Mouse (Mus musculus): ENCODE measurements around the gene Pld1. TPM values are rescaled to one million over a fixed set of nuclear protein-coding genes. Genes with fewer than 3 reads are reported as not detected.

Gene Pld1
- polyA plus RNA-seq, 1 experiment from 2014 or later = 8.1 TPM

DNA sequence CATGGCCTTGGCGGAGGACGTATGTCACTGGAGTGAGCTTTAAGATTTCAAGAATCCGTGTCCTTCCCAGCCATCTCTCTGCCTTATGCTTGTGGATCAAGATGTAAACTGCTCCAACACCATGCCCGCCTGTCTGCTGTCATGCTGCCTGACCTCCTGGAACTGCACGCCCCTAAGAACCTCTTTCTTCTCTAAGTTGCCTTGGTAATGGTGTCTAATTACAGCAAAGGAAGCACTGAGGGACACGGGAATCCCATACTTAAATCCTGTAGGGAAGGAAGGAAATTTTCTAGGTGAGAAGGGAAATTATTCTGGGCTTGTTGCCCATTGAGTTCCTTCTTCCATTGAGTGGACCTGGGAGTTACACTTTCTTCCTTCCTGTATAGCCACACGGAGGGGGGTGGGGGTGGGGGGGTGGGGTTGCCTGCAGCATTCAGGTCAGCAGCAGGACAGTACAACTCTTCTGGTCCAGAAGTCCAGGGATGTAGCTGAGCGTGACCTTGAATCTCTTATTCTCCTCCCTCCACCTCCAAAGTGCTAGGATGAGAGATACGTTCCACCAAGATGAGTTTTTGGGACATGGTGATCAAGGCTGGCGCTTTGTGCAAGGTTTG is 38.5 kb downstream of the Pld1 start:
- Histone ChIP-seq H3K27ac (ENCODE audit: poor library complexity, severe bottlenecking) (no peak overlapping the region), H3K27me3 (replicated peaks) (no peaks in the 10 kb centered on the region), H3K4me1 (replicated peaks) (no peaks in the 10 kb centered on the region), H3K36me3 (no peaks in the 10 kb centered on the region; the same call in 1 of the 2 replicates), H3K4me2 (no peak overlapping the region), H3K9me3 (replicated peaks) (no peaks in the 10 kb centered on the region), H3K9ac (no peak overlapping the region), H3K4me3 (no peak overlapping the region)
- 0 out of 2 replicates have a peak, but pooled peaks have one; percentile 48 for ATAC-seq (ENCODE audit: insufficient number of reproducible peaks, low FRiP score)
- WGBS = 74% methylated on average over 10 of the region's 10 CpGs

GRCm38 (mm10) chr3:27978030-27978723 is 39.7 kb downstream of the Pld1 start:
- Histone ChIP-seq H3K4me2 (no peak overlapping the region), H3K9me3 (replicated peaks) (no peaks in the 10 kb centered on the region), H3K27ac (ENCODE audit: poor library complexity, severe bottlenecking) (no peak overlapping the region), H3K4me3 (no peak overlapping the region), H3K36me3 (no peaks in the 10 kb centered on the region; the same call in 1 of the 2 replicates), H3K27me3 (replicated peaks) (no peaks in the 10 kb centered on the region), H3K9ac (no peak overlapping the region), H3K4me1 (replicated peaks) (peaks cover 4% of the 10 kb centered on the region; the same call in 1 of the 2 replicates)
- no peak for ATAC-seq (ENCODE audit: insufficient number of reproducible peaks, low FRiP score)
- WGBS = 78% methylated on average over 9 of the region's 9 CpGs

DNA sequence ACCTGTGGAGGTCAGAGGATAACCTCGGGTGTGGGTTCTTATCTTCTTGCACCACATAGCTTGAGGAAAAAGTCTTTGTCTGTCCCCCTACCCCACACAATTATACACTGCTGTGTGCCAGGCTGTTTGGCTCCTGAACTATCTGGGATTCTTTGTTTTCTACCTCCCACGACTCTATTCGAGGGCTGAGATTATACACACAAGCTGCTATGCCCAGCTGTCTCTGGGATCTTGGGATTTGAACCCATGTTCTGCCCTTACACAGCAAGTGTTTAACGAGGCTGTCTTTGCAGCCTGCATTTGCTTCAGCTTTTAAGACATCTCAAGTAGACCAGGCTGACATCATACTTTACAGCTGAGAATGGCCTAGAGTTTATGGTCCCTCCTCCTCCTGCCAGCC is 43.1 kb downstream of the Pld1 start:
- Histone ChIP-seq H3K4me3 (no peak overlapping the region), H3K9me3 (replicated peaks) (no peaks in the 10 kb centered on the region), H3K36me3 (no peaks in the 10 kb centered on the region; the same call in 1 of the 2 replicates), H3K4me2 (no peak overlapping the region), H3K4me1 (replicated peaks) (peaks cover 9% of the 10 kb centered on the region; the same call in 1 of the 2 replicates), H3K9ac (no peak overlapping the region), H3K27ac (ENCODE audit: poor library complexity, severe bottlenecking) (no peak overlapping the region), H3K27me3 (replicated peaks) (no peaks in the 10 kb centered on the region)
- WGBS = 69% methylated on average over 4 of the region's 4 CpGs
- no peak for ATAC-seq (ENCODE audit: insufficient number of reproducible peaks, low FRiP score)

- 0 out of 2 replicates have a peak, but pooled peaks have one; percentile 43 for ATAC-seq (ENCODE audit: insufficient number of reproducible peaks, low FRiP score)
- Histone ChIP-seq H3K27me3 (replicated peaks) (no peaks in the 10 kb centered on the region), H3K4me3 (no peak overlapping the region), H3K27ac (ENCODE audit: poor library complexity, severe bottlenecking) (no peak overlapping the region), H3K4me2 (no peak overlapping the region), H3K36me3 (no peaks in the 10 kb centered on the region; the same call in 1 of the 2 replicates), H3K9me3 (replicated peaks) (no peaks in the 10 kb centered on the region), H3K4me1 (replicated peaks) (peaks cover 10% of the 10 kb centered on the region), H3K9ac (no peak overlapping the region)
- 31% methylated on average over 7 of the region's 7 CpGs for WGBS
These were observed 44.0 kb downstream of the Pld1 start for GRCm38 (mm10) chr3:27982436-27983017.

- H3K4me2 ChIP-seq = no peak overlapping the region
These were observed 44.8 kb downstream of the Pld1 start for GRCm38 (mm10) chr3:27983274-27983673.

DNA sequence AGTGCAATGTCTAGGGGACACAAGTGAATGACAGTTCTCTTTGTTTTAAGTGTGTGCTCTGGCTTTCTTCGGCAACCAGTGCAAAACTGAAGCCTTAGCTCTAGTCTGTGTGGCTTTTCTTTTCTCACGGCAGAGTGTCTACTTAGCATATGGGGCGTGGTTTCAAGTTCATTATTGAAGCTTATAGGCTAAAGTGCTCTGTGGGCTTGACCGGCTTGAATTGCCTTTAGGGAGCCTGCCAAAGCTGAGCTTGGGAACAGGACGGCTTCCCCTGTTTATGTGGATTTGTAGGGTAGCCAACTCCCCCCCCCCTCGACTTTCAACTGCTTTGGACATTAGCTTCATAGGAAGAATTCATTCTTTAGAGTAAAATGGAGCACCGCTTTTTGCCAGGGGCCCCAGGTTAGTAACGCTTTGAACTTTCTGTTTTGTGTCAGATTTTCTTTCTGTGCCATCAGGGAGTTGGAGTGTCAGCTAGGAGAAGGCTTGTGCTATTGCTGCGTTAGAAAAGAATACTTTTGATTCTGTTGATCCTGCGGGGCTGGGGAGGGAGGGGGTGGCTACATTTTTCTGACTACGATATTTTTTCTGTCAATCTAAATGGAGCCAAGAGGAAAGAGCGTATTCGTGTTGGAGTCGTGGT is 45.6 kb downstream of the Pld1 start:
- Histone ChIP-seq H3K36me3 (no peaks in the 10 kb centered on the region; the same call in 1 of the 2 replicates), H3K4me2 (peak overlapping the region; percentile 67), H3K27me3 (replicated peaks) (no peaks in the 10 kb centered on the region), H3K4me1 (replicated peaks) (peaks cover 25% of the 10 kb centered on the region), H3K9ac (peak overlapping the region; percentile 68), H3K27ac (ENCODE audit: poor library complexity, severe bottlenecking) (peak overlapping the region; percentile 72), H3K9me3 (replicated peaks) (no peaks in the 10 kb centered on the region), H3K4me3 (peak overlapping the region; percentile 47)
- WGBS = 16% methylated on average over 14 of the region's 14 CpGs
- ATAC-seq (ENCODE audit: insufficient number of reproducible peaks, low FRiP score) = peak; percentile 90

More at GRCm38 (mm10) chr3:27983274-27983673, 44.8 kb downstream of the Pld1 start:
- H3K27me3 ChIP-seq (replicated peaks) = no peaks in the 10 kb centered on the region
- 78% methylated on average over 2 of the region's 2 CpGs for WGBS
- no peak overlapping the region for H3K4me3 ChIP-seq
- H3K36me3 ChIP-seq = no peaks in the 10 kb centered on the region; the same call in 1 of the 2 replicates
- no peaks in the 10 kb centered on the region for H3K9me3 ChIP-seq (replicated peaks)
- H3K9ac ChIP-seq = no peak overlapping the region
- 0 out of 2 replicates have a peak overlapping the region, but pooled peaks have one; percentile 6 for H3K27ac ChIP-seq (ENCODE audit: poor library complexity, severe bottlenecking)
- no peak for ATAC-seq (ENCODE audit: insufficient number of reproducible peaks, low FRiP score)
- peaks cover 17% of the 10 kb centered on the region for H3K4me1 ChIP-seq (replicated peaks)

GRCm38 (mm10) chr3:27984620-27985019 is 46.1 kb downstream of the Pld1 start:
- H3K36me3 ChIP-seq = no peaks in the 10 kb centered on the region
- no peaks in the 10 kb centered on the region for H3K27me3 ChIP-seq (replicated peaks)
- WGBS = 64% methylated on average over 4 of the region's 4 CpGs
- peak overlapping the region; percentile 67 for H3K4me2 ChIP-seq
- H3K9me3 ChIP-seq (replicated peaks) = no peaks in the 10 kb centered on the region
- ATAC-seq (ENCODE audit: insufficient number of reproducible peaks, low FRiP score) = no peak
- H3K27ac ChIP-seq (ENCODE audit: poor library complexity, severe bottlenecking) = peak overlapping the region; percentile 65; the same call in 1 of the 2 replicates
- peak overlapping the region; percentile 45; the same call in 1 of the 2 replicates for H3K9ac ChIP-seq
- peak overlapping the region; percentile 47; the same call in 1 of the 2 replicates for H3K4me3 ChIP-seq
- peaks cover 30% of the 10 kb centered on the region for H3K4me1 ChIP-seq (replicated peaks)

DNA sequence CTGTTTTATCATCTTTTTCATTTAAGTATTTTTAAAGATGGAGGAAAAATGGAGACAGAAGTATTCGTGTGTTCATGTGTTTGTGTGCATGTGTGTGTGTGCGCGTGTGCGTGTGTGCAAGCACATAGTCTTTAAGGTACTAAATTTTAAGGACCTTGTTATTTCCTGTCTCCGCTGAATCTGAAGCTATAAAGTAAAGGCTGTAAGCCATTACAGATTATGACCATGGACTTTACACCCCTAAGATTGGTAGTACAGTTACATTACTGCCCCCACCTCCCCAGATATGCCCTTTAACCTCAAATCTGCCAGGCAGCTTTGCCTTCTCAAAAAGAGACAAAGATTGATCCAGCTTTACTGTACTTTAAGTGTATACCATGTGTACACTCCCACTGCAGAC is 46.8 kb downstream of the Pld1 start:
- Histone ChIP-seq H3K4me3 (no peak overlapping the region), H3K4me1 (replicated peaks) (peaks cover 30% of the 10 kb centered on the region), H3K9ac (no peak overlapping the region), H3K27ac (ENCODE audit: poor library complexity, severe bottlenecking) (no peak overlapping the region), H3K4me2 (0 out of 2 replicates have a peak overlapping the region, but pooled peaks have one; percentile 7), H3K27me3 (replicated peaks) (no peaks in the 10 kb centered on the region), H3K36me3 (no peaks in the 10 kb centered on the region), H3K9me3 (replicated peaks) (no peaks in the 10 kb centered on the region)
- 90% methylated on average over 5 of the region's 5 CpGs for WGBS
- ATAC-seq (ENCODE audit: insufficient number of reproducible peaks, low FRiP score) = no peak

DNA sequence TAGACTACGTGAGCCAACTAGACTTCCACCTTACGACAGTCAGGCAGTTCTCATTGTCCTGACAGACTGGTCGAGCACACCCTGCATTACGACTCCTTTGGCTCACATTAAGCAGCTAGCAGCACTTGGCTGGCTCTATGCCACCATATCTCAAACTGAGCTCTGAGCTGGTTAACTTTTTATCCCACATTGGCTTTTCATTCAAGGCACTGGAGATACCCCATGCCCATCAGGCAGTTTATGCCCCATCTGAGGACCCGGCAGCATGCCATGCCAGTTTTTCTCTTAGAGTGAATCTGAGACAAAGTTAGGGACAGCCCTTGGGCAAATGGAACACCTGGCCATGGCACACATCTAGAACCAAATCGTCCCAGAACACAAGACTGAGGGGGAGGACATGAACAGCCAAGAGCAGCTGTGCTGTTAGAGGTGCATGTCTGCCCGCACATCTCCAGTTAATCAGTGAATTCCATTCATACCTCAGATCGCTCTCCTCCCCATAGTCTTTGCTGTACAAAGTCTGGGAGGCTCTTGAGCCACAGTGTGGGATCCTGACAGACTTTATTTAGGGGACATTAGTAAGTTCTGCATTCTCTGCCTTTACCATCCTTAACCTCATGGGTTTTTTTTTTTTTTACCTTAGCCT is 49.5 kb downstream of the Pld1 start:
- H3K4me3 ChIP-seq = no peak overlapping the region
- H3K4me1 ChIP-seq (replicated peaks) = peaks cover 26% of the 10 kb centered on the region
- H3K9ac ChIP-seq = no peak overlapping the region
- no peaks in the 10 kb centered on the region for H3K9me3 ChIP-seq (replicated peaks)
- ATAC-seq (ENCODE audit: insufficient number of reproducible peaks, low FRiP score) = peak; percentile 64; the same call in 1 of the 2 replicates
- no peaks in the 10 kb centered on the region for H3K27me3 ChIP-seq (replicated peaks)
- no peaks in the 10 kb centered on the region for H3K36me3 ChIP-seq
- 27% methylated on average over 8 of the region's 8 CpGs for WGBS
- peak overlapping the region; percentile 46 for H3K4me2 ChIP-seq
- H3K27ac ChIP-seq (ENCODE audit: poor library complexity, severe bottlenecking) = peak overlapping the region; percentile 38

- H3K4me1 ChIP-seq (replicated peaks) = peaks cover 21% of the 10 kb centered on the region
- H3K9me3 ChIP-seq (replicated peaks) = peaks cover 5% of the 10 kb centered on the region; the same call in 1 of the 2 replicates
- H3K4me2 ChIP-seq = no peak overlapping the region
- H3K27ac ChIP-seq (ENCODE audit: poor library complexity, severe bottlenecking) = no peak overlapping the region
- 77% methylated on average over 2 of the region's 2 CpGs for WGBS
- H3K27me3 ChIP-seq (replicated peaks) = no peaks in the 10 kb centered on the region
- ATAC-seq (ENCODE audit: insufficient number of reproducible peaks, low FRiP score) = no peak
- no peak overlapping the region for H3K4me3 ChIP-seq
- no peak overlapping the region for H3K9ac ChIP-seq
- no peaks in the 10 kb centered on the region for H3K36me3 ChIP-seq
These were observed 52.7 kb downstream of the Pld1 start for GRCm38 (mm10) chr3:27991100-27991703.
